Mouse (Mus musculus): Measurements from ENCODE around the gene Rps6ka2. TPM values are rescaled to one million over a fixed set of nuclear protein-coding genes. Genes with fewer than 3 reads are reported as not detected.

Gene Rps6ka2
- polyA plus RNA-seq, 1 experiment from 2014 or later: 18.9 TPM

GRCm38 (mm10) chr17:7142367-7142766 is 27.5 kb upstream of the Rps6ka2 start:
- Histone ChIP-seq H3K4me2 (ENCODE audit: low read length) (no peak overlapping the region), H3K9me3 (replicated peaks; ENCODE audit: control insufficient read depth, low read length) (no peaks in the 10 kb centered on the region), H3K4me1 (ENCODE audit: control insufficient read depth, insufficient read depth, low read length) (no peaks in the 10 kb centered on the region), H3K27ac (ENCODE audit: low read depth, low read length) (no peak overlapping the region), H3K9ac (ENCODE audit: low read length) (no peak overlapping the region), H3K36me3 (ENCODE audit: control insufficient read depth, insufficient read depth, low read length) (no peaks in the 10 kb centered on the region), H3K4me3 (ENCODE audit: low read depth, low read length) (no peak overlapping the region), H3K27me3 (replicated peaks; ENCODE audit: control insufficient read depth, insufficient read depth, low read length) (no peaks in the 10 kb centered on the region)
- no peak for DNase-seq (ENCODE audit: low spot score)
- 70% methylated on average over 4 of the region's 4 CpGs for WGBS
- ATAC-seq: no peak

GRCm38 (mm10) chr17:7143885-7144518 is 25.9 kb upstream of the Rps6ka2 start:
- Histone ChIP-seq H3K27ac (ENCODE audit: low read depth, low read length) (no peak overlapping the region), H3K27me3 (replicated peaks; ENCODE audit: control insufficient read depth, insufficient read depth, low read length) (no peaks in the 10 kb centered on the region), H3K4me2 (ENCODE audit: low read length) (no peak overlapping the region), H3K4me3 (ENCODE audit: low read depth, low read length) (no peak overlapping the region), H3K9me3 (replicated peaks; ENCODE audit: control insufficient read depth, low read length) (no peaks in the 10 kb centered on the region), H3K36me3 (ENCODE audit: control insufficient read depth, insufficient read depth, low read length) (no peaks in the 10 kb centered on the region), H3K4me1 (ENCODE audit: control insufficient read depth, insufficient read depth, low read length) (no peaks in the 10 kb centered on the region), H3K9ac (ENCODE audit: low read length) (no peak overlapping the region)
- DNase-seq (ENCODE audit: low spot score) (no peak), ATAC-seq (no peak)
- 81% methylated on average over 7 of the region's 7 CpGs for WGBS

- DNase-seq (ENCODE audit: low spot score): no peak
- Histone ChIP-seq H3K36me3 (ENCODE audit: control insufficient read depth, insufficient read depth, low read length) (no peaks in the 10 kb centered on the region), H3K27me3 (replicated peaks; ENCODE audit: control insufficient read depth, insufficient read depth, low read length) (no peaks in the 10 kb centered on the region), H3K9me3 (replicated peaks; ENCODE audit: control insufficient read depth, low read length) (no peaks in the 10 kb centered on the region), H3K27ac (ENCODE audit: low read depth, low read length) (no peak overlapping the region), H3K4me3 (ENCODE audit: low read depth, low read length) (no peak overlapping the region), H3K9ac (ENCODE audit: low read length) (no peak overlapping the region), H3K4me2 (ENCODE audit: low read length) (no peak overlapping the region), H3K4me1 (ENCODE audit: control insufficient read depth, insufficient read depth, low read length) (no peaks in the 10 kb centered on the region)
- WGBS: 53% methylated on average over 9 of the region's 9 CpGs
- no peak for ATAC-seq
Observed at GRCm38 (mm10) chr17:7145373-7146058, 24.4 kb upstream of the Rps6ka2 start.

GRCm38 (mm10) chr17:7146479-7146878 is 23.4 kb upstream of the Rps6ka2 start:
- Histone ChIP-seq H3K27ac (ENCODE audit: low read depth, low read length) (no peak overlapping the region), H3K4me1 (ENCODE audit: control insufficient read depth, insufficient read depth, low read length) (no peaks in the 10 kb centered on the region), H3K4me3 (ENCODE audit: low read depth, low read length) (no peak overlapping the region), H3K4me2 (ENCODE audit: low read length) (no peak overlapping the region), H3K36me3 (ENCODE audit: control insufficient read depth, insufficient read depth, low read length) (no peaks in the 10 kb centered on the region), H3K27me3 (replicated peaks; ENCODE audit: control insufficient read depth, insufficient read depth, low read length) (no peaks in the 10 kb centered on the region), H3K9ac (ENCODE audit: low read length) (no peak overlapping the region), H3K9me3 (replicated peaks; ENCODE audit: control insufficient read depth, low read length) (no peaks in the 10 kb centered on the region)
- ATAC-seq: no peak
- WGBS: 91% methylated on average over 7 of the region's 7 CpGs
- no peak for DNase-seq (ENCODE audit: low spot score)

- no peaks in the 10 kb centered on the region for H3K27me3 ChIP-seq (replicated peaks; ENCODE audit: control insufficient read depth, insufficient read depth, low read length)
- no peaks in the 10 kb centered on the region for H3K4me1 ChIP-seq (ENCODE audit: control insufficient read depth, insufficient read depth, low read length)
- 63% methylated on average over 12 of the region's 12 CpGs for WGBS
- no peak overlapping the region for H3K9ac ChIP-seq (ENCODE audit: low read length)
- ATAC-seq: no peak
- H3K36me3 ChIP-seq (ENCODE audit: control insufficient read depth, insufficient read depth, low read length): no peaks in the 10 kb centered on the region
- no peak overlapping the region for H3K4me3 ChIP-seq (ENCODE audit: low read depth, low read length)
- H3K27ac ChIP-seq (ENCODE audit: low read depth, low read length): no peak overlapping the region
- H3K9me3 ChIP-seq (replicated peaks; ENCODE audit: control insufficient read depth, low read length): no peaks in the 10 kb centered on the region
- DNase-seq (ENCODE audit: low spot score): no peak
- H3K4me2 ChIP-seq (ENCODE audit: low read length): no peak overlapping the region
Observed at GRCm38 (mm10) chr17:7147920-7148321, 22.0 kb upstream of the Rps6ka2 start.

- no peak for ATAC-seq
Observed at GRCm38 (mm10) chr17:7149328-7150195, 20.4 kb upstream of the Rps6ka2 start.

GRCm38 (mm10) chr17:7151446-7152100 is 18.3 kb upstream of the Rps6ka2 start:
- no peaks in the 10 kb centered on the region for H3K9me3 ChIP-seq (replicated peaks; ENCODE audit: control insufficient read depth, low read length)
- no peak overlapping the region for H3K4me3 ChIP-seq (ENCODE audit: low read depth, low read length)
- ATAC-seq: no peak
- H3K27ac ChIP-seq (ENCODE audit: low read depth, low read length): no peak overlapping the region
- no peaks in the 10 kb centered on the region for H3K36me3 ChIP-seq (ENCODE audit: control insufficient read depth, insufficient read depth, low read length)
- 69% methylated on average over 6 of the region's 6 CpGs for WGBS
- H3K27me3 ChIP-seq (replicated peaks; ENCODE audit: control insufficient read depth, insufficient read depth, low read length): no peaks in the 10 kb centered on the region
- no peak overlapping the region for H3K4me2 ChIP-seq (ENCODE audit: low read length)
- H3K4me1 ChIP-seq (ENCODE audit: control insufficient read depth, insufficient read depth, low read length): no peaks in the 10 kb centered on the region
- no peak for DNase-seq (ENCODE audit: low spot score)
- no peak overlapping the region for H3K9ac ChIP-seq (ENCODE audit: low read length)

More at GRCm38 (mm10) chr17:7149328-7150195, 20.4 kb upstream of the Rps6ka2 start:
- no peaks in the 10 kb centered on the region for H3K27me3 ChIP-seq (replicated peaks; ENCODE audit: control insufficient read depth, insufficient read depth, low read length)
- H3K4me2 ChIP-seq (ENCODE audit: low read length): no peak overlapping the region
- H3K4me1 ChIP-seq (ENCODE audit: control insufficient read depth, insufficient read depth, low read length): no peaks in the 10 kb centered on the region
- H3K36me3 ChIP-seq (ENCODE audit: control insufficient read depth, insufficient read depth, low read length): no peaks in the 10 kb centered on the region
- no peak for DNase-seq (ENCODE audit: low spot score)
- H3K9me3 ChIP-seq (replicated peaks; ENCODE audit: control insufficient read depth, low read length): no peaks in the 10 kb centered on the region
- H3K9ac ChIP-seq (ENCODE audit: low read length): no peak overlapping the region
- no peak overlapping the region for H3K4me3 ChIP-seq (ENCODE audit: low read depth, low read length)
- WGBS: 95% methylated on average over 11 of the region's 11 CpGs
- H3K27ac ChIP-seq (ENCODE audit: low read depth, low read length): no peak overlapping the region

GRCm38 (mm10) chr17:7152662-7153061 is 17.3 kb upstream of the Rps6ka2 start:
- H3K27me3 ChIP-seq (replicated peaks; ENCODE audit: control insufficient read depth, insufficient read depth, low read length): no peaks in the 10 kb centered on the region
- no peak overlapping the region for H3K27ac ChIP-seq (ENCODE audit: low read depth, low read length)
- no peak for DNase-seq (ENCODE audit: low spot score)
- ATAC-seq: no peak
- H3K9ac ChIP-seq (ENCODE audit: low read length): no peak overlapping the region
- no peaks in the 10 kb centered on the region for H3K4me1 ChIP-seq (ENCODE audit: control insufficient read depth, insufficient read depth, low read length)
- no peak overlapping the region for H3K4me2 ChIP-seq (ENCODE audit: low read length)
- WGBS: 94% methylated on average over 7 of the region's 7 CpGs
- H3K36me3 ChIP-seq (ENCODE audit: control insufficient read depth, insufficient read depth, low read length): no peaks in the 10 kb centered on the region
- H3K9me3 ChIP-seq (replicated peaks; ENCODE audit: control insufficient read depth, low read length): no peaks in the 10 kb centered on the region
- H3K4me3 ChIP-seq (ENCODE audit: low read depth, low read length): no peak overlapping the region

Measured in forebrain, embryonic 14.5 days (tissue).